Comparison of ENCODE assay signal across 11 mouse cellular contexts in the genomic region with DNA sequence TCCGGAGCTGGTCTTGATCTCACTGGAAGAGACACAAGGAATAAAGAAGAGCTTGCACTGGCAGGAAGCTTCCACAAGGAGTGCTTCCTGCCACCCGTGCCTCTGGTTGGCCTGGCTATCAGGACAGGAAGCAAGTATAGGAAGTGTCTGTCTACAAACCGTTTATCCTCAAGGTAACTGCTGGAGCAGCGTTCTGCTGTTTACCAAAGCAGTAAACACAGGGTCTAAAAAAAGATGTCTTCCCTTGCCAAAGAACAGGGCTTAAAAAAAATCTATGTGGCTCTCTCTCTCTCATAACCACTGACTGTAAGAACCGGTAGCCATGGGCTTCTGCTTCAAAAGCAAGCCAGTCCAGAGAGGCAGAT.
DNase-seq lines count a peak whose midpoint lies in the region; ATAC-seq lines count a peak whose summit lies in the region.
"Had no signal": no experiment of that assay in that cellular context is flagged by ENCODE, and none has a peak within 500 bp of the region (broad histone marks: within the 10 kb centered on the region; RNA-seq: fewer than 3 reads in every experiment).

No protein-coding gene starts in this region.

- H3K9ac ChIP-seq in limb, embryonic 12.5 days (replicated peaks): no peak overlapping the region
- H3K9ac ChIP-seq in heart, embryonic 16.5 days (ENCODE audit: low read length): no peak overlapping the region
- H3K9ac ChIP-seq: forebrain, embryonic 15.5 days had no signal

- H3K27ac ChIP-seq in limb, embryonic 12.5 days: peak overlapping the region; percentile 4; the same call in 1 of the 2 replicates
- no peak overlapping the region for H3K27ac ChIP-seq in limb, embryonic 10.5 days
- peak overlapping the region; percentile 68 for H3K27ac ChIP-seq in heart, embryonic 16.5 days (ENCODE audit: low read length)
- H3K27ac ChIP-seq: forebrain, embryonic 15.5 days had no signal

- no peak overlapping the region for H3K4me3 ChIP-seq in limb, embryonic 12.5 days (replicated peaks)
- no peak overlapping the region for H3K4me3 ChIP-seq in limb, embryonic 10.5 days
- no peak overlapping the region for H3K4me3 ChIP-seq in heart, embryonic 16.5 days (ENCODE audit: low read length)
- H3K4me3 ChIP-seq: forebrain, embryonic 15.5 days had no signal

- no peaks in the 10 kb centered on the region for H3K27me3 ChIP-seq in limb, embryonic 12.5 days
- no peaks in the 10 kb centered on the region for H3K27me3 ChIP-seq in limb, embryonic 10.5 days (ENCODE audit: low read depth, poor library complexity, severe bottlenecking)
- no peaks in the 10 kb centered on the region for H3K27me3 ChIP-seq in heart, embryonic 16.5 days (ENCODE audit: control insufficient read depth, insufficient read depth, low read length)
- H3K27me3 ChIP-seq: forebrain, embryonic 15.5 days; Patski had no signal

- peaks cover 18% of the 10 kb centered on the region; the same call in 1 of the 2 replicates for H3K4me1 ChIP-seq in limb, embryonic 12.5 days (replicated peaks)
- H3K4me1 ChIP-seq in limb, embryonic 10.5 days: peaks cover 24% of the 10 kb centered on the region
- H3K4me1 ChIP-seq in heart, embryonic 16.5 days (ENCODE audit: control insufficient read depth, insufficient read depth, low read length): peaks cover 6% of the 10 kb centered on the region; the same call in 1 of the 2 replicates
- H3K4me1 ChIP-seq: forebrain, embryonic 15.5 days had no signal

- 58% methylated on average over 5 of the region's 5 CpGs for WGBS in limb, embryonic 12.5 days
- 72% methylated on average over 5 of the region's 5 CpGs for WGBS in limb, embryonic 10.5 days
- 45% methylated on average over 5 of the region's 5 CpGs for WGBS in heart, embryonic 16.5 days

- DNase-seq in limb, embryonic 10.5 days (ENCODE audit: low spot score): no peak
- peak; percentile 43 to 56 for DNase-seq in kidney, postnatal 36 days
- no peak for DNase-seq in B cell, adult 2 months
- DNase-seq in spleen, adult 18-20 months: no peak
- no peak for DNase-seq in right cerebral cortex, postnatal 25 days
- DNase-seq: midbrain, embryonic 14.5 days had no signal

- H3K9me3 ChIP-seq in limb, embryonic 12.5 days: no peaks in the 10 kb centered on the region
- H3K9me3 ChIP-seq in limb, embryonic 10.5 days (replicated peaks): no peaks in the 10 kb centered on the region
- H3K9me3 ChIP-seq in heart, embryonic 16.5 days (replicated peaks; ENCODE audit: control insufficient read depth, low read length): no peaks in the 10 kb centered on the region
- H3K9me3 ChIP-seq: forebrain, embryonic 15.5 days had no signal

- H3K36me3 ChIP-seq in limb, embryonic 12.5 days: no peaks in the 10 kb centered on the region
- H3K36me3 ChIP-seq in limb, embryonic 10.5 days: no peaks in the 10 kb centered on the region
- H3K36me3 ChIP-seq in heart, embryonic 16.5 days (ENCODE audit: control insufficient read depth, insufficient read depth): no peaks in the 10 kb centered on the region
- H3K36me3 ChIP-seq: forebrain, embryonic 15.5 days had no signal

- no peak for ATAC-seq in limb, embryonic 12.5 days (ENCODE audit: insufficient number of reproducible peaks, insufficient read depth, low FRiP score, low TSS enrichment, low read depth)
- ATAC-seq in heart, embryonic 16.5 days (replicated peaks; ENCODE audit: extremely low read depth, insufficient read depth, low FRiP score): no peak
- peak; percentile 43; the same call in 1 of the 2 replicates for ATAC-seq in neutrophil, adult 5-6 weeks (ENCODE audit: extremely low read depth, insufficient number of reproducible peaks, low FRiP score, poor library complexity, severe bottlenecking)
- ATAC-seq: forebrain, embryonic 15.5 days; Patski had no signal

- H3K4me2 ChIP-seq in limb, embryonic 12.5 days: no peak overlapping the region
- no peak overlapping the region for H3K4me2 ChIP-seq in heart, embryonic 16.5 days (ENCODE audit: low read depth, low read length)
- H3K4me2 ChIP-seq: forebrain, embryonic 15.5 days had no signal

Comparison
In these comparisons a context has a peak if more than half of its experiments do, and no peak if none do; other contexts are left out.
1. DNase-seq: peak in kidney, postnatal 36 days (2 of 2); none in limb, embryonic 10.5 days (single experiment), B cell, adult 2 months (0 of 2), spleen, adult 18-20 months (0 of 2) and right cerebral cortex, postnatal 25 days (single experiment).